Mouse (Mus musculus): Measurements from ENCODE around the gene Myh2. TPM values are rescaled to one million over a fixed set of nuclear protein-coding genes. Genes with fewer than 3 reads are reported as not detected.

Myh2 gene
- polyA plus RNA-seq (2012; rRNA removed): 0.01 TPM in 1 of 2 replicates, not detected in the other

DNA sequence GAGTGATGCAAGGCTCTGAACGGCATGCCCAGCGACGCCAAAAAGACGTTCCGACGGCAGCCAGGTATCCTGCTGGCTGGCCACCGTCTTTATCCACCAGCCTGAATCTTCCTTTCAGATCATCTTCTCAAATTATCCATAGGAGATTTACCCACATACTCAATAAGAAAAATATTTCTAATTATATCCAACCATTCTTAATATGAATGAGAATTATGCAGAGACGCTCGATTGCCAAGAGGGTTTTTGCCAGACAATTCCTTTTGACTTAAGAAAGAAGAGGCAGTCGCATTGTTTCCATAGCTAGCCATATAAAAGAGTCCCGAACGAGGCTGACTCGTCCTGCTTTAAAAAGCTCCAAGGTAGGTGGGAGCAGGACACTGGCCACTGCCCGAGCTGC is at the start of gene Myh2:
Myh2 (plus strand) TSS at position 301 of the 400 bp plus-strand sequence.
- TF ChIP-seq POLR2A (IDR thresholded peaks at IDR 0.05; ENCODE audit: control insufficient read depth, low read depth, low read length) (no peak), CTCF (IDR thresholded peaks at IDR 0.05; ENCODE audit: control insufficient read depth, insufficient read depth, insufficient replicate concordance, low read depth, low read length) (no peak)
- Histone ChIP-seq H3K4me1 (ENCODE audit: control insufficient read depth, insufficient read depth, low read length) (no peaks in the 10 kb centered on the region), H3K27ac (ENCODE audit: control insufficient read depth, insufficient read depth, low read depth, low read length) (no peak within 1 kb of the TSS), H3K36me3 (ENCODE audit: control insufficient read depth, insufficient read depth, low read length) (no peaks in the 10 kb centered on the region), H3K27me3 (ENCODE audit: control insufficient read depth, insufficient read depth, low read length) (no peaks in the 10 kb centered on the region), H3K4me3 (ENCODE audit: control insufficient read depth, low read depth, low read length) (no peak within 1 kb of the TSS)

DNA sequence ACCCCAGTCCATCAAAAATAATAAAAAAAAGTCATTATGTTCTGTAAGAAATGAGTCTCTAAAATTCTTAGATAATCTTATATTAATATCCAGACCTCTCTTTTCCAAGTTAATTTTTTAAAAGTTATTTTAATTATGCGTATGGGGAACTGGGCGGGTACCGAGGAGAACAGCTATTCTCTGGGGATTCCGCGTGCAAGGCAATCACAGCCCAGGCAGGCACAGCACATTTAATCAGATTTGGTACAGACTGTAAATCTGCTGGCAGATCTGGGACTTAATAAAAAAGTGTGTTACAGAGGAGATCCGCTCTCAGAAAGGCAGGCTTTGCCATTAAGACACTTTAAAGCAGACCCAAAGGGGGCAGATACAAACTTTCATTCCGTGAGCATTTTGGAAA is 45.9 kb upstream of the Myh2 start:
- TF ChIP-seq CTCF (IDR thresholded peaks at IDR 0.05; ENCODE audit: control insufficient read depth, insufficient read depth, insufficient replicate concordance, low read depth, low read length) (no peak), POLR2A (IDR thresholded peaks at IDR 0.05; ENCODE audit: control insufficient read depth, low read depth, low read length) (no peak)
- Histone ChIP-seq H3K27ac (ENCODE audit: control insufficient read depth, insufficient read depth, low read depth, low read length) (no peak overlapping the region), H3K4me3 (ENCODE audit: control insufficient read depth, low read depth, low read length) (no peak overlapping the region), H3K27me3 (ENCODE audit: control insufficient read depth, insufficient read depth, low read length) (no peaks in the 10 kb centered on the region), H3K36me3 (ENCODE audit: control insufficient read depth, insufficient read depth, low read length) (no peaks in the 10 kb centered on the region), H3K4me1 (ENCODE audit: control insufficient read depth, insufficient read depth, low read length) (peaks cover 2% of the 10 kb centered on the region; the same call in 1 of the 2 replicates)

DNA sequence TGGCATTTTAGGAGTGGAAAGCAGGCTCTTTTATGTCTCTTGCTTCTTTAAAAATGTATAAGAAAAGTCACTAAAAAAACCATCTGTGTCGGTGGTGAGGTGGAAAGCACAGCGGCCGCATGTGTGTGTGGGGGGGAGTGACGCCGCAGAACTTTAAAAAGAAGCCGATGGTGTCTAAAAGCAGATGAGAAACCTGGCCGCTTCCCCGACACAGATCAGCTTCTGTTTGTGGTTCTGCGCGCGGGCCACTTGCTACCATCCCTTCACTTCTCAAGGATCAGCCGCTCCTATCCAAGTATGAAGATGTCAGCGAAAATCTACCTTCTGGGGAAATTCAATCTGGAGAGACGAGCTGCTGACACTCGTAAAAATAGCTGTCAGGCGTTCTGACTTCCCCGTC is 45.5 kb upstream of the Myh2 start:
- peaks cover 2% of the 10 kb centered on the region; the same call in 1 of the 2 replicates for H3K4me1 ChIP-seq (ENCODE audit: control insufficient read depth, insufficient read depth, low read length)
- no peak overlapping the region for H3K4me3 ChIP-seq (ENCODE audit: control insufficient read depth, low read depth, low read length)
- H3K27me3 ChIP-seq (ENCODE audit: control insufficient read depth, insufficient read depth, low read length): no peaks in the 10 kb centered on the region
- no peak overlapping the region for H3K27ac ChIP-seq (ENCODE audit: control insufficient read depth, insufficient read depth, low read depth, low read length)
- H3K36me3 ChIP-seq (ENCODE audit: control insufficient read depth, insufficient read depth, low read length): no peaks in the 10 kb centered on the region
- TF ChIP-seq CTCF (IDR thresholded peaks at IDR 0.05; ENCODE audit: control insufficient read depth, insufficient read depth, insufficient replicate concordance, low read depth, low read length) (no peak), POLR2A (IDR thresholded peaks at IDR 0.05; ENCODE audit: control insufficient read depth, low read depth, low read length) (no peak)

DNA sequence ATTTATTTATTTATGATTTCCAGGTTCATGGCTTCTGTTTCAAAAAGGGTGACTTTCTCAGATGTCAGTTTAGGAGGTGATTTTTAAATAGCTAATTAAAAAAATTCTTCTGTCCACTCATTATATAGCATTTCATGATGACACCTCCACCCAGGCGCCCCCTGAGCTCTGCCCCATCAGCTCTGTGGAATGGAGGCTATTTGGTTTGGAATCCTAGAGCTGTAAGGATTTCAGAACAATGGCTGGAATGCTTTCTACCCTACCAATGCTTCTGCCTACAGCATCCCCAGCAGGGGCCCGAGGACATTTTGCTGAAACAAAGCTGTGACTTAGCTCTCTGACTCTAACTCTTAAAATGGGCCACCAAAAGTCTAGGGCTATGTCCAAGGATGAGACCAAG is 37.3 kb upstream of the Myh2 start:
- H3K4me1 ChIP-seq (ENCODE audit: control insufficient read depth, insufficient read depth, low read length): no peaks in the 10 kb centered on the region
- no peak overlapping the region for H3K4me3 ChIP-seq (ENCODE audit: control insufficient read depth, low read depth, low read length)
- no peaks in the 10 kb centered on the region for H3K27me3 ChIP-seq (ENCODE audit: control insufficient read depth, insufficient read depth, low read length)
- H3K27ac ChIP-seq (ENCODE audit: control insufficient read depth, insufficient read depth, low read depth, low read length): no peak overlapping the region
- TF ChIP-seq POLR2A (IDR thresholded peaks at IDR 0.05; ENCODE audit: control insufficient read depth, low read depth, low read length) (no peak), CTCF (IDR thresholded peaks at IDR 0.05; ENCODE audit: control insufficient read depth, insufficient read depth, insufficient replicate concordance, low read depth, low read length) (no peak)
- H3K36me3 ChIP-seq (ENCODE audit: control insufficient read depth, insufficient read depth, low read length): no peaks in the 10 kb centered on the region

DNA sequence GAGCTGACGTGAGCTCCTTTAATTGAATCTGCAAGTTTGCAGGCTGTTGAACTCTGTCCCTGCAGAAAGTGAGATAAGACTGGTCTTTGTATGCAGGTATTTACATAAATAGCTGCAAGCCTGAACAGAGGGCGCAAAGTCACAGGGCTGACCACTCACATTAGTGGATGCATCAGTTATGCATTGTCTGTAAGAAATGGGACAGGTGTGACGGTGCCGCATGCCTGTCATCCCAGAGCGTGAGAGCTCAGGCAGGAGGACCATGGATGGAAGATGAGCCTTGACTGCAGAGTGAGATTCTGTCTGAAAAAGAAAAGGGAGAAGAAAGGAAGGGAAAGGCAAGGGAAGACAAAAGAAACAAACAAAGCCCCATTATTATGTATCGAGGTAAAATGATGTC is 36.2 kb upstream of the Myh2 start:
- Histone ChIP-seq H3K4me3 (ENCODE audit: control insufficient read depth, low read depth, low read length) (no peak overlapping the region), H3K4me1 (ENCODE audit: control insufficient read depth, insufficient read depth, low read length) (no peaks in the 10 kb centered on the region), H3K27me3 (ENCODE audit: control insufficient read depth, insufficient read depth, low read length) (no peaks in the 10 kb centered on the region), H3K36me3 (ENCODE audit: control insufficient read depth, insufficient read depth, low read length) (no peaks in the 10 kb centered on the region), H3K27ac (ENCODE audit: control insufficient read depth, insufficient read depth, low read depth, low read length) (no peak overlapping the region)
- TF ChIP-seq POLR2A (IDR thresholded peaks at IDR 0.05; ENCODE audit: control insufficient read depth, low read depth, low read length): no peak
- TF ChIP-seq CTCF (IDR thresholded peaks at IDR 0.05; ENCODE audit: control insufficient read depth, insufficient read depth, insufficient replicate concordance, low read depth, low read length): no peak

DNA sequence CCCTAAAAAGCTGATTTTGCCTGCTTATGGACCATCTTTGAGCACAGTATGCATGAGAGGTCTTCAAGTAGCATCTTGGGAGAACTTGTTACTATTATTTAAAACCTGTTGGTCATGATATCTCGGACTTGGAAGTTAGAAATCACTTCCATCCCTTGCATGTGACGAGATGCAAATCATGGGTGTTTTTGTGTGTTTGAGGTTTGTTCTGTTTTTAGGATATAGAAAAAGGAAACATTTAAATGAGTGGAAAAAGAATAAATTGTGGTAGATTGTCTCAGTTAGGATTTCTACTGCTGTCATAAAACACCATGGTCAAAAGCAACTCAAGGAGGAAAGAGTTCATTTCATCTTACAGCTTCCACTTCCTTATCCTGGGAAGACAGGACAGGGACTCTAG is 35.3 kb upstream of the Myh2 start:
- TF ChIP-seq CTCF (IDR thresholded peaks at IDR 0.05; ENCODE audit: control insufficient read depth, insufficient read depth, insufficient replicate concordance, low read depth, low read length) (no peak), POLR2A (IDR thresholded peaks at IDR 0.05; ENCODE audit: control insufficient read depth, low read depth, low read length) (no peak)
- H3K4me1 ChIP-seq (ENCODE audit: control insufficient read depth, insufficient read depth, low read length): no peaks in the 10 kb centered on the region
- H3K27ac ChIP-seq (ENCODE audit: control insufficient read depth, insufficient read depth, low read depth, low read length): no peak overlapping the region
- no peaks in the 10 kb centered on the region for H3K27me3 ChIP-seq (ENCODE audit: control insufficient read depth, insufficient read depth, low read length)
- H3K4me3 ChIP-seq (ENCODE audit: control insufficient read depth, low read depth, low read length): no peak overlapping the region
- no peaks in the 10 kb centered on the region for H3K36me3 ChIP-seq (ENCODE audit: control insufficient read depth, insufficient read depth, low read length)

DNA sequence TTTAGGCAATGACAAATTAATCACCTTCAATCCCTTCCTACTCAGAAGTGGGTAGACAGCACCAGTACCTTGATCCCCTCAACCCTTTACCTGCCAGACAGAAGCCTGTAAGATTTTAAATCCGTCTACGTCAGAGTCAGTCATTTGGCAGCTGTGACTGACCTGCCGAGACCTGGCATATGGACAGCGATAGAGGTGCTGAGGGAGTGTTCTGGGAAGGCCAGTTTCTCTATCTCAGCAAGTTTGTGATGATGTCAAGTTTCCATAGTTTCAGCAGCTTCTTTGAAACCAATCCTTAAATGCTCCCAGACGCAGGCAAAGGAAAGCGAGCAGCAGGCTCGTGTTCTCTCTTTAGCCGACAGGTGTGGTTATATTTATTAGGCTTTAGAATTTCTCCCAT is 31.3 kb upstream of the Myh2 start:
- H3K27me3 ChIP-seq (ENCODE audit: control insufficient read depth, insufficient read depth, low read length): no peaks in the 10 kb centered on the region
- H3K4me3 ChIP-seq (ENCODE audit: control insufficient read depth, low read depth, low read length): no peak overlapping the region
- no peak overlapping the region for H3K27ac ChIP-seq (ENCODE audit: control insufficient read depth, insufficient read depth, low read depth, low read length)
- no peaks in the 10 kb centered on the region for H3K36me3 ChIP-seq (ENCODE audit: control insufficient read depth, insufficient read depth, low read length)
- H3K4me1 ChIP-seq (ENCODE audit: control insufficient read depth, insufficient read depth, low read length): no peaks in the 10 kb centered on the region
- no peak for TF ChIP-seq POLR2A (IDR thresholded peaks at IDR 0.05; ENCODE audit: control insufficient read depth, low read depth, low read length)
- no peak for TF ChIP-seq CTCF (IDR thresholded peaks at IDR 0.05; ENCODE audit: control insufficient read depth, insufficient read depth, insufficient replicate concordance, low read depth, low read length)

DNA sequence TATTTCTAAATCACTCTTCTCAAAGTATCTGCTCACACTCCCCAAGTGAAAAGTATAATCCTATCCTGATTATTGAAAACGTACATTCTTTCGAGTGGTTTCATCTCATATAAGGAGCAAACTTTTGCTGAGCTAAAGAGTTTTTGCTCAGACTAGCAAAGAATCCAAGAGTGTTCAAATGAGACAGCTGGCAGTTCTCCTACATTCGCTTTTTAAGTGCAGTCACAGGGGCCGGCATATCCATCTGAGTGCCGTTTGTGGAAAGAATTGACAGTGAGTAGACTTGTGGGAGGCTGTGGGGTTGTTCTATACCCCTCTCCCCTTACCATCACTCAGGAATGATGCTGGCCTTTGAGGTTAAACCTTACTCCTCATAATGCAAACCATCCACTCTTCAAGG is 30.7 kb upstream of the Myh2 start:
- no peaks in the 10 kb centered on the region for H3K36me3 ChIP-seq (ENCODE audit: control insufficient read depth, insufficient read depth, low read length)
- H3K4me3 ChIP-seq (ENCODE audit: control insufficient read depth, low read depth, low read length): no peak overlapping the region
- no peak for TF ChIP-seq POLR2A (IDR thresholded peaks at IDR 0.05; ENCODE audit: control insufficient read depth, low read depth, low read length)
- no peak for TF ChIP-seq CTCF (IDR thresholded peaks at IDR 0.05; ENCODE audit: control insufficient read depth, insufficient read depth, insufficient replicate concordance, low read depth, low read length)
- H3K4me1 ChIP-seq (ENCODE audit: control insufficient read depth, insufficient read depth, low read length): no peaks in the 10 kb centered on the region
- H3K27ac ChIP-seq (ENCODE audit: control insufficient read depth, insufficient read depth, low read depth, low read length): no peak overlapping the region
- H3K27me3 ChIP-seq (ENCODE audit: control insufficient read depth, insufficient read depth, low read length): no peaks in the 10 kb centered on the region
